ENCODE assay signal across 9 mouse cellular contexts in genomic region chr11:20800277-20801092, GRCm38 (mm10). TPM values are rescaled to one million over a fixed set of nuclear protein-coding genes. Genes with fewer than 3 reads are reported as not detected.
DNase-seq lines count a peak whose midpoint lies in the region; ATAC-seq lines count a peak whose summit lies in the region.
"Had no signal": no experiment of that assay in that cellular context is flagged by ENCODE, and none has a peak within 500 bp of the region (broad histone marks: within the 10 kb centered on the region; RNA-seq: fewer than 3 reads in every experiment).

No protein-coding gene starts in this region.

- intact Hi-C loops in left cerebral cortex, postnatal 36 days (cut with DNase I): no loop called here

- H3K9ac ChIP-seq in hindbrain, embryonic 16.5 days (ENCODE audit: low read depth, low read length): 0 out of 2 replicates have a peak overlapping the region, but pooled peaks have one; percentile 14
- 0 out of 2 replicates have a peak overlapping the region, but pooled peaks have one; percentile 23 for H3K9ac ChIP-seq in stomach, embryonic 16.5 days (ENCODE audit: low read length)

- 0 out of 2 replicates have a peak, but pooled peaks have one; percentile 42 for ATAC-seq in hindbrain, embryonic 16.5 days
- ATAC-seq in stomach, embryonic 16.5 days (ENCODE audit: insufficient read depth, low FRiP score): peak; percentile 56; the same call in 1 of the 2 replicates
- no peak for ATAC-seq in CD4-positive, CD25-positive, alpha-beta regulatory T cell, adult 4 months

- no peaks in the 10 kb centered on the region for H3K36me3 ChIP-seq in hindbrain, embryonic 16.5 days (ENCODE audit: control insufficient read depth, insufficient read depth, low read length)
- H3K36me3 ChIP-seq in stomach, embryonic 16.5 days (ENCODE audit: control insufficient read depth, insufficient read depth, low read length): no peaks in the 10 kb centered on the region

- peaks cover 4% of the 10 kb centered on the region; the same call in 1 of the 2 replicates for H3K4me1 ChIP-seq in hindbrain, embryonic 16.5 days (ENCODE audit: control insufficient read depth, insufficient read depth, low read depth, low read length)
- no peaks in the 10 kb centered on the region for H3K4me1 ChIP-seq in stomach, embryonic 16.5 days (ENCODE audit: control insufficient read depth, insufficient read depth, low read length)

- H3K4me3 ChIP-seq in hindbrain, embryonic 16.5 days (ENCODE audit: low read length): no peak overlapping the region
- no peak overlapping the region for H3K4me3 ChIP-seq in stomach, embryonic 16.5 days (replicated peaks; ENCODE audit: low read length)
- H3K4me3 ChIP-seq: myocyte had no signal

- 19% methylated on average over 14 of the region's 14 CpGs for WGBS in hindbrain, embryonic 16.5 days
- WGBS in stomach, embryonic 16.5 days: 27% methylated on average over 14 of the region's 14 CpGs

- no peak overlapping the region; the same call in 1 of the 2 replicates for H3K4me2 ChIP-seq in hindbrain, embryonic 16.5 days (ENCODE audit: low read length)
- no peak overlapping the region; the same call in 1 of the 2 replicates for H3K4me2 ChIP-seq in stomach, embryonic 16.5 days (ENCODE audit: low read depth, low read length)

- no peaks in the 10 kb centered on the region for H3K27me3 ChIP-seq in hindbrain, embryonic 16.5 days (replicated peaks; ENCODE audit: control insufficient read depth, insufficient read depth, low read length)
- H3K27me3 ChIP-seq in stomach, embryonic 16.5 days (ENCODE audit: control insufficient read depth, insufficient read depth, low read length): no peaks in the 10 kb centered on the region

- no peaks in the 10 kb centered on the region; the same call in 1 of the 2 replicates for H3K9me3 ChIP-seq in hindbrain, embryonic 16.5 days (ENCODE audit: control insufficient read depth, low read length)
- H3K9me3 ChIP-seq in stomach, embryonic 16.5 days (replicated peaks; ENCODE audit: control insufficient read depth, low read length): no peaks in the 10 kb centered on the region

- DNase-seq in layer of hippocampus, postnatal 36 days: peak; percentile 3
- no peak for DNase-seq in layer of hippocampus, adult 9-11 months
- peak; percentile 6 for DNase-seq in lung, postnatal 10 days
- no peak for DNase-seq in left cerebral cortex, postnatal 36 days (ENCODE audit: low spot score in 2 of 2)
- DNase-seq in adrenal gland, adult 2 months: no peak

- peak overlapping the region; percentile 20; the same call in 1 of the 2 replicates for H3K27ac ChIP-seq in hindbrain, embryonic 16.5 days (ENCODE audit: low read depth, low read length)
- no peak overlapping the region for H3K27ac ChIP-seq in stomach, embryonic 16.5 days (ENCODE audit: low read length)

RNA-seq across cellular contexts. Expression of gene Lgalsl, which starts 30.4 kb away (rescaled TPM):
- 10 to 100 TPM; 80.7 to 82.0 TPM for total RNA-seq in layer of hippocampus, postnatal 36 days (2021)
- polyA plus RNA-seq in hindbrain, embryonic 16.5 days (2015; fragmentation: Nextera tagmentation; extraction: Ambion mirVana): 84.9 and 87.2 TPM in 2 replicates
- 29.9 and 33.6 TPM in 2 replicates for polyA plus RNA-seq in stomach, embryonic 16.5 days (2015; fragmentation: Nextera tagmentation; extraction: Ambion mirVana)
- total RNA-seq in left cerebral cortex, postnatal 36 days (2021): 10 to 100 TPM; 76.5 to 86.5 TPM
- 1 to 10 TPM; 7.4 to 9.7 TPM for polyA plus RNA-seq in CD4-positive, CD25-positive, alpha-beta regulatory T cell, adult 4 months (2017; shearing (Covaris generic))
- total RNA-seq in adrenal gland, adult 2 months (2021): 10 to 100 TPM; 21.2 to 33.0 TPM
- 1.8 and 2.5 TPM in 2 replicates for polyA plus RNA-seq in adrenal gland, adult 2 months (2012; rRNA removed)

RNA-seq across cellular contexts. Expression of gene Aftph, which starts 59.1 kb away (rescaled TPM):
- total RNA-seq in layer of hippocampus, postnatal 36 days (2021): 10 to 100 TPM; 81.5 to 82.5 TPM
- 31.5 and 33.8 TPM in 2 replicates for polyA plus RNA-seq in hindbrain, embryonic 16.5 days (2015; fragmentation: Nextera tagmentation; extraction: Ambion mirVana)
- polyA plus RNA-seq in stomach, embryonic 16.5 days (2015; fragmentation: Nextera tagmentation; extraction: Ambion mirVana): 22.8 and 24.2 TPM in 2 replicates
- total RNA-seq in left cerebral cortex, postnatal 36 days (2021): 10 to 100 TPM; 77.8 to 87.6 TPM
- polyA plus RNA-seq in CD4-positive, CD25-positive, alpha-beta regulatory T cell, adult 4 months (2017; shearing (Covaris generic)): 10 to 100 TPM; 43.3 to 57.5 TPM
- 10 to 100 TPM; 48.9 to 63.1 TPM for total RNA-seq in adrenal gland, adult 2 months (2021)
- polyA plus RNA-seq in adrenal gland, adult 2 months (2012; rRNA removed): 12.1 and 24.4 TPM in 2 replicates

Comparison
In these comparisons a context has a peak if more than half of its experiments do, and no peak if none do; other contexts are left out.
1. DNase-seq: peak in layer of hippocampus, postnatal 36 days (2 of 2) and lung, postnatal 10 days (single experiment); none in layer of hippocampus, adult 9-11 months (single experiment), left cerebral cortex, postnatal 36 days (0 of 2) and adrenal gland, adult 2 months (single experiment).